Mouse (Mus musculus): ENCODE measurements around the gene Sardh.

GRCm38 (mm10) chr2:27156596-27156995 lies 91.5 kb downstream of the Sardh start:
- TF ChIP-seq GATA1 (IDR thresholded peaks at IDR 0.05; ENCODE audit: low read length): no peak
- TF ChIP-seq TAL1 (IDR thresholded peaks at IDR 0.05; ENCODE audit: low read length): no peak
